Mouse (Mus musculus): ENCODE data around the gene Baz2a. TPM values are rescaled to one million over a fixed set of nuclear protein-coding genes. Genes with fewer than 3 reads are reported as not detected.
"Not testable (repeated sequence)": the region's sequence is repeated elsewhere in the genome, so short reads cannot be mapped to it uniquely, and the experiment has no call there.

Gene Baz2a
- polyA plus RNA-seq, 1 experiment from 2014 or later: 33.7 TPM

GRCm38 (mm10) chr10:128143659-128144058, 52.3 kb downstream of the Baz2a start:
- H3K4me3 ChIP-seq (ENCODE audit: low read length): no peak overlapping the region
- H3K27ac ChIP-seq (ENCODE audit: low read depth, low read length): no peak overlapping the region
- no peak for ATAC-seq (ENCODE audit: low FRiP score, low TSS enrichment)
- no peak overlapping the region for H3K4me2 ChIP-seq (replicated peaks; ENCODE audit: low read depth, low read length)
- no peak overlapping the region for H3K9ac ChIP-seq (ENCODE audit: low read depth, low read length)
- H3K27me3 ChIP-seq (ENCODE audit: control insufficient read depth, insufficient read depth, low read length): no peaks in the 10 kb centered on the region
- H3K36me3 ChIP-seq (ENCODE audit: control insufficient read depth, insufficient read depth, low read length): peaks cover 49% of the 10 kb centered on the region
- no peaks in the 10 kb centered on the region for H3K4me1 ChIP-seq (ENCODE audit: control insufficient read depth, insufficient read depth, low read length)
- 57% methylated on average over 4 of the region's 4 CpGs for WGBS
- no peaks in the 10 kb centered on the region for H3K9me3 ChIP-seq (ENCODE audit: control insufficient read depth, low read length)

GRCm38 (mm10) chr10:128144961-128145360, 53.6 kb downstream of the Baz2a start:
- 79% methylated on average over 2 of the region's 2 CpGs for whole genome bisulfite sequencing

GRCm38 (mm10) chr10:128148789-128149365, 57.5 kb downstream of the Baz2a start:
- Histone ChIP-seq H3K27ac (ENCODE audit: low read depth, low read length) (peak overlapping the region; percentile 84; the same call in 1 of the 2 replicates), H3K4me1 (ENCODE audit: control insufficient read depth, insufficient read depth, low read length) (peaks cover 6% of the 10 kb centered on the region; the same call in 1 of the 2 replicates), H3K4me3 (ENCODE audit: low read length) (no peak overlapping the region), H3K27me3 (ENCODE audit: control insufficient read depth, insufficient read depth, low read length) (no peaks in the 10 kb centered on the region), H3K9me3 (ENCODE audit: control insufficient read depth, low read length) (no peaks in the 10 kb centered on the region), H3K36me3 (ENCODE audit: control insufficient read depth, insufficient read depth, low read length) (peaks cover 31% of the 10 kb centered on the region), H3K9ac (ENCODE audit: low read depth, low read length) (no peak overlapping the region; the same call in 1 of the 2 replicates), H3K4me2 (replicated peaks; ENCODE audit: low read depth, low read length) (peak overlapping the region; percentile 13; the same call in 1 of the 2 replicates)
- 87% methylated on average over 5 of the region's 5 CpGs for WGBS
- no peak for ATAC-seq (ENCODE audit: low FRiP score, low TSS enrichment)

More at GRCm38 (mm10) chr10:128144961-128145360, 53.6 kb downstream of the Baz2a start:
- H3K4me1 ChIP-seq (ENCODE audit: control insufficient read depth, insufficient read depth, low read length): peaks cover 6% of the 10 kb centered on the region; the same call in 1 of the 2 replicates
- H3K4me3 ChIP-seq (ENCODE audit: low read length): no peak overlapping the region
- no peak overlapping the region for H3K27ac ChIP-seq (ENCODE audit: low read depth, low read length)
- no peaks in the 10 kb centered on the region for H3K27me3 ChIP-seq (ENCODE audit: control insufficient read depth, insufficient read depth, low read length)
- no peaks in the 10 kb centered on the region for H3K9me3 ChIP-seq (ENCODE audit: control insufficient read depth, low read length)
- H3K9ac ChIP-seq (ENCODE audit: low read depth, low read length): no peak overlapping the region
- peaks cover 44% of the 10 kb centered on the region for H3K36me3 ChIP-seq (ENCODE audit: control insufficient read depth, insufficient read depth, low read length)
- H3K4me2 ChIP-seq (replicated peaks; ENCODE audit: low read depth, low read length): no peak overlapping the region
- no peak for ATAC-seq (ENCODE audit: low FRiP score, low TSS enrichment)

- WGBS: 0% methylated on average over 5 of the region's 5 CpGs
- Histone ChIP-seq H3K27me3 (ENCODE audit: control insufficient read depth, insufficient read depth, low read length) (no peaks in the 10 kb centered on the region), H3K4me1 (ENCODE audit: control insufficient read depth, insufficient read depth, low read length) (peaks cover 6% of the 10 kb centered on the region; the same call in 1 of the 2 replicates), H3K27ac (ENCODE audit: low read depth, low read length) (peak overlapping the region; percentile 84; the same call in 1 of the 2 replicates), H3K36me3 (ENCODE audit: control insufficient read depth, insufficient read depth, low read length) (peaks cover 25% of the 10 kb centered on the region), H3K4me2 (replicated peaks; ENCODE audit: low read depth, low read length) (peak overlapping the region; percentile 13; the same call in 1 of the 2 replicates), H3K9me3 (ENCODE audit: control insufficient read depth, low read length) (no peaks in the 10 kb centered on the region), H3K9ac (ENCODE audit: low read depth, low read length) (no peak overlapping the region), H3K4me3 (ENCODE audit: low read length) (no peak overlapping the region)
- ATAC-seq (ENCODE audit: low FRiP score, low TSS enrichment): peak; percentile 97
Measured at GRCm38 (mm10) chr10:128149592-128149991, 58.2 kb downstream of the Baz2a start.

GRCm38 (mm10) chr10:128150941-128151340, 59.6 kb downstream of the Baz2a start:
- H3K27ac ChIP-seq (ENCODE audit: low read depth, low read length): peak overlapping the region; percentile 7; the same call in 1 of the 2 replicates
- ATAC-seq (ENCODE audit: low FRiP score, low TSS enrichment): no peak

GRCm38 (mm10) chr10:128153978-128154377, 62.6 kb downstream of the Baz2a start:
- WGBS: 86% methylated on average over 3 of the region's 3 CpGs
- no peak overlapping the region for H3K4me3 ChIP-seq (ENCODE audit: low read length)
- no peaks in the 10 kb centered on the region for H3K27me3 ChIP-seq (ENCODE audit: control insufficient read depth, insufficient read depth, low read length)
- H3K4me2 ChIP-seq (replicated peaks; ENCODE audit: low read depth, low read length): no peak overlapping the region
- no peaks in the 10 kb centered on the region for H3K9me3 ChIP-seq (ENCODE audit: control insufficient read depth, low read length)
- ATAC-seq (ENCODE audit: low FRiP score, low TSS enrichment): no peak
- H3K4me1 ChIP-seq (ENCODE audit: control insufficient read depth, insufficient read depth, low read length): peaks cover 4% of the 10 kb centered on the region; the same call in 1 of the 2 replicates
- H3K27ac ChIP-seq (ENCODE audit: low read depth, low read length): no peak overlapping the region
- H3K9ac ChIP-seq (ENCODE audit: low read depth, low read length): no peak overlapping the region
- H3K36me3 ChIP-seq (ENCODE audit: control insufficient read depth, insufficient read depth, low read length): peaks cover 10% of the 10 kb centered on the region

More at GRCm38 (mm10) chr10:128150941-128151340, 59.6 kb downstream of the Baz2a start:
- H3K9me3 ChIP-seq (ENCODE audit: control insufficient read depth, low read length): no peaks in the 10 kb centered on the region
- no peak overlapping the region for H3K4me3 ChIP-seq (ENCODE audit: low read length)
- 74% methylated on average over 14 of the region's 14 CpGs for WGBS
- H3K36me3 ChIP-seq (ENCODE audit: control insufficient read depth, insufficient read depth, low read length): peaks cover 13% of the 10 kb centered on the region
- H3K4me2 ChIP-seq (replicated peaks; ENCODE audit: low read depth, low read length): no peak overlapping the region
- H3K9ac ChIP-seq (ENCODE audit: low read depth, low read length): no peak overlapping the region
- no peaks in the 10 kb centered on the region for H3K27me3 ChIP-seq (ENCODE audit: control insufficient read depth, insufficient read depth, low read length)
- peaks cover 6% of the 10 kb centered on the region; the same call in 1 of the 2 replicates for H3K4me1 ChIP-seq (ENCODE audit: control insufficient read depth, insufficient read depth, low read length)

- H3K4me2 ChIP-seq (replicated peaks; ENCODE audit: low read depth, low read length); ATAC-seq (ENCODE audit: low FRiP score, low TSS enrichment); H3K9me3 ChIP-seq (ENCODE audit: control insufficient read depth, low read length); H3K9ac ChIP-seq (ENCODE audit: low read depth, low read length); H3K4me1 ChIP-seq (ENCODE audit: control insufficient read depth, insufficient read depth, low read length); H3K27me3 ChIP-seq (ENCODE audit: control insufficient read depth, insufficient read depth, low read length); H3K4me3 ChIP-seq (ENCODE audit: low read length); H3K27ac ChIP-seq (ENCODE audit: low read depth, low read length); H3K36me3 ChIP-seq (ENCODE audit: control insufficient read depth, insufficient read depth, low read length): not testable (repeated sequence)
- WGBS: 77% methylated on average over 2 of the region's 3 CpGs
Measured at GRCm38 (mm10) chr10:128165726-128166125, 74.3 kb downstream of the Baz2a start.

- Histone ChIP-seq H3K9ac (ENCODE audit: low read depth, low read length) (no peak overlapping the region), H3K4me3 (ENCODE audit: low read length) (no peak overlapping the region), H3K4me2 (replicated peaks; ENCODE audit: low read depth, low read length) (no peak overlapping the region), H3K4me1 (ENCODE audit: control insufficient read depth, insufficient read depth, low read length) (peaks cover 5% of the 10 kb centered on the region; the same call in 1 of the 2 replicates), H3K9me3 (ENCODE audit: control insufficient read depth, low read length) (no peaks in the 10 kb centered on the region), H3K36me3 (ENCODE audit: control insufficient read depth, insufficient read depth, low read length) (no peaks in the 10 kb centered on the region), H3K27ac (ENCODE audit: low read depth, low read length) (peak overlapping the region; percentile 26; the same call in 1 of the 2 replicates), H3K27me3 (ENCODE audit: control insufficient read depth, insufficient read depth, low read length) (no peaks in the 10 kb centered on the region)
- 28% methylated on average over 6 of the region's 6 CpGs for WGBS
- ATAC-seq (ENCODE audit: low FRiP score, low TSS enrichment): no peak
Measured at GRCm38 (mm10) chr10:128167091-128167490, 75.7 kb downstream of the Baz2a start.

GRCm38 (mm10) chr10:128171348-128171747, 80.0 kb downstream of the Baz2a start:
- not testable (repeated sequence) for ATAC-seq (ENCODE audit: low FRiP score, low TSS enrichment)
- WGBS: 96% methylated on average over 10 of the region's 10 CpGs

More at GRCm38 (mm10) chr10:128171348-128171747, 80.0 kb downstream of the Baz2a start:
- H3K4me3 ChIP-seq (ENCODE audit: low read length); H3K36me3 ChIP-seq (ENCODE audit: control insufficient read depth, insufficient read depth, low read length); H3K9me3 ChIP-seq (ENCODE audit: control insufficient read depth, low read length); H3K9ac ChIP-seq (ENCODE audit: low read depth, low read length); H3K27ac ChIP-seq (ENCODE audit: low read depth, low read length); H3K4me2 ChIP-seq (replicated peaks; ENCODE audit: low read depth, low read length); H3K27me3 ChIP-seq (ENCODE audit: control insufficient read depth, insufficient read depth, low read length): not testable (repeated sequence)
- peaks cover 26% of the 10 kb centered on the region for H3K4me1 ChIP-seq (ENCODE audit: control insufficient read depth, insufficient read depth, low read length)
